Mouse (Mus musculus) kidney, postnatal 0 days (tissue): ENCODE data around the gene Icmt. TPM values are rescaled to one million over a fixed set of nuclear protein-coding genes. Genes with fewer than 3 reads are reported as not detected.
A peak's percentile ranks its signal among the peaks of the same experiment; 100 is the strongest.

Experiments
- ATAC-seq: fragments of 200-750 bp; cut with Nextera tagmentation; replicated peaks from 2 replicates; pipeline ENCODE4 v1.8.0; 2017; ENCODE audit warnings: low read depth, moderate number of reproducible peaks, moderate TSS enrichment, moderate library complexity; ENCODE audit not compliant: low FRiP score
- DNase-seq: peaks from one replicate; pipeline ENCODE4 v3.0.0-alpha.2; 2016; ENCODE audit warnings: low spot score
- H3K27ac ChIP-seq: fragments of 300-500 bp; sonication (generic); 2 replicates; pipeline ENCODE4 v1.5.1; 2014; ENCODE audit warnings: mild to moderate bottlenecking
- H3K27me3 ChIP-seq: fragments of 300-500 bp; sonication (generic); 2 replicates; pipeline ENCODE4 v1.6.1; 2014; ENCODE audit warnings: low read length, mixed read lengths; ENCODE audit not compliant: insufficient read depth
- H3K36me3 ChIP-seq: fragments of 300-500 bp; sonication (generic); 2 replicates; pipeline ENCODE4 v1.6.1; 2014; ENCODE audit warnings: low read length, mixed read lengths; ENCODE audit not compliant: insufficient read depth
- H3K4me1 ChIP-seq: fragments of 300-500 bp; sonication (generic); replicated peaks from 2 replicates; pipeline ENCODE4 v1.6.1; 2014; ENCODE audit warnings: antibody characterized with exemption, low read length, mixed read lengths; ENCODE audit not compliant: insufficient read depth
- H3K4me2 ChIP-seq: fragments of 300-500 bp; sonication (generic); 2 replicates; pipeline ENCODE4 v1.6.1; 2014; ENCODE audit warnings: mild to moderate bottlenecking, low read length, moderate library complexity, mixed read lengths
- H3K4me3 ChIP-seq: fragments of 300-500 bp; sonication (generic); replicated peaks from 2 replicates; pipeline ENCODE4 v1.5.1; 2014; ENCODE audit warnings: low read depth, low read length
- H3K9ac ChIP-seq: fragments of 300-500 bp; sonication (generic); 2 replicates; pipeline ENCODE4 v1.6.1; 2014; ENCODE audit warnings: low read depth, low read length
- H3K9me3 ChIP-seq: fragments of 300-500 bp; sonication (generic); replicated peaks from 2 replicates; pipeline ENCODE4 v1.6.1; 2016; ENCODE audit warnings: low read length, inconsistent platforms, mixed read lengths
- CTCF ChIP-seq: IDR thresholded peaks from 2 replicates; pipeline ENCODE4 v1.5.1; 2016; ENCODE audit warnings: antibody characterized with exemption, low read depth, mild to moderate bottlenecking, moderate library complexity
- WGBS: fragments of 180-500 bp; shearing (Covaris S2); extraction: QIAGEN DNeasy Blood & Tissue Kit; methylation state at CpG from one replicate; pipeline ENCODE4 v1.1.7; 2014; 5-methylcytosine and 5-hydroxymethylcytosine counted together
- polyA plus RNA-seq: library from polyadenylated mRNA; unstranded; fragments of >200 nt; fragmentation: Nextera tagmentation; extraction: Ambion mirVana; gene quantifications from 2 replicates; pipeline ENCODE4 v1.2.1, GENCODE M21; 2015

Gene Icmt
- polyA plus RNA-seq, 1 experiment from 2014 or later: 20.0 TPM

- H3K4me3 ChIP-seq: no peak overlapping the region
- 43% methylated on average over 7 of the region's 7 CpGs for WGBS
- peaks cover 4% of the 10 kb centered on the region; the same call in 1 of the 2 replicates for H3K27me3 ChIP-seq
- H3K4me1 ChIP-seq: no peaks in the 10 kb centered on the region
- no peak for DNase-seq
- H3K9me3 ChIP-seq: no peaks in the 10 kb centered on the region
- no peak for ATAC-seq
- H3K36me3 ChIP-seq: no peaks in the 10 kb centered on the region
- H3K27ac ChIP-seq: no peak overlapping the region
- H3K4me2 ChIP-seq: no peak overlapping the region
- no peak for TF ChIP-seq CTCF
- H3K9ac ChIP-seq: no peak overlapping the region
Observed at GRCm38 (mm10) chr4:152345120-152345889, 48.3 kb downstream of the Icmt start.

GRCm38 (mm10) chr4:152349837-152350381, 52.9 kb downstream of the Icmt start:
- H3K27ac ChIP-seq: no peak overlapping the region
- whole genome bisulfite sequencing: 4% methylated on average over 16 of the region's 17 CpGs
- no peak overlapping the region for H3K4me2 ChIP-seq
- H3K4me3 ChIP-seq: no peak overlapping the region
- H3K9ac ChIP-seq: no peak overlapping the region
- no peaks in the 10 kb centered on the region for H3K9me3 ChIP-seq
- no peaks in the 10 kb centered on the region for H3K36me3 ChIP-seq
- no peaks in the 10 kb centered on the region for H3K4me1 ChIP-seq
- H3K27me3 ChIP-seq: 0 out of 2 replicates have a peak, but pooled peaks cover 8% of the 10 kb centered on the region
- no peak for TF ChIP-seq CTCF
- ATAC-seq: no peak
- no peak for DNase-seq

GRCm38 (mm10) chr4:152350722-152351421, 53.8 kb downstream of the Icmt start:
- no peak for TF ChIP-seq CTCF
- WGBS: 17% methylated on average over 8 of the region's 8 CpGs
- 0 out of 2 replicates have a peak, but pooled peaks cover 8% of the 10 kb centered on the region for H3K27me3 ChIP-seq
- ATAC-seq (no peak), DNase-seq (no peak)
- H3K27ac ChIP-seq: no peak overlapping the region
- no peaks in the 10 kb centered on the region for H3K9me3 ChIP-seq
- H3K4me3 ChIP-seq: no peak overlapping the region
- no peak overlapping the region for H3K9ac ChIP-seq
- no peak overlapping the region for H3K4me2 ChIP-seq
- no peaks in the 10 kb centered on the region for H3K4me1 ChIP-seq
- H3K36me3 ChIP-seq: no peaks in the 10 kb centered on the region

- 0 out of 2 replicates have a peak, but pooled peaks have one; percentile 3 for ATAC-seq
Observed at GRCm38 (mm10) chr4:152351422-152352305, 54.6 kb downstream of the Icmt start.

GRCm38 (mm10) chr4:152353886-152354637, 57.0 kb downstream of the Icmt start:
- TF ChIP-seq CTCF: no peak
- Histone ChIP-seq H3K27ac (no peak overlapping the region), H3K36me3 (no peaks in the 10 kb centered on the region), H3K27me3 (0 out of 2 replicates have a peak, but pooled peaks cover 8% of the 10 kb centered on the region), H3K9me3 (no peaks in the 10 kb centered on the region), H3K4me2 (no peak overlapping the region), H3K9ac (no peak overlapping the region), H3K4me1 (no peaks in the 10 kb centered on the region), H3K4me3 (no peak overlapping the region)
- 59% methylated on average over 14 of the region's 14 CpGs for WGBS
- DNase-seq: no peak
- no peak for ATAC-seq

More at GRCm38 (mm10) chr4:152351422-152352305, 54.6 kb downstream of the Icmt start:
- Histone ChIP-seq H3K4me2 (no peak overlapping the region), H3K27ac (no peak overlapping the region), H3K27me3 (0 out of 2 replicates have a peak, but pooled peaks cover 8% of the 10 kb centered on the region), H3K4me1 (no peaks in the 10 kb centered on the region), H3K4me3 (no peak overlapping the region), H3K36me3 (no peaks in the 10 kb centered on the region), H3K9me3 (no peaks in the 10 kb centered on the region), H3K9ac (no peak overlapping the region)
- 17% methylated on average over 14 of the region's 14 CpGs for WGBS
- peak; percentile 58 for DNase-seq
- TF ChIP-seq CTCF: no peak
